Mouse (Mus musculus) adrenal gland, postnatal 25 days (tissue): ENCODE results near the gene Gm45337. TPM values are rescaled to one million over a fixed set of nuclear protein-coding genes. Genes with fewer than 3 reads are reported as not detected.

Experiments
- DNase-seq: peaks from one replicate; pipeline ENCODE4 v3.0.0; 2021; ENCODE audit warnings: mixed read lengths
- total RNA-seq: library from RNA; stranded (reverse); gene quantifications from 2 replicates; pipeline ENCODE4 v1.2.3, GENCODE M21; 2021

Gm45337 gene
- total RNA-seq, 1 experiment from 2014 or later: not detected

GRCm38 (mm10) chr7:142097776-142098175, 46.6 kb downstream of the Gm45337 start:
- peak; percentile 84 for DNase-seq

GRCm38 (mm10) chr7:142096701-142097100, 47.7 kb downstream of the Gm45337 start:
- no peak for DNase-seq

GRCm38 (mm10) chr7:142095183-142095931, 49.0 kb downstream of the Gm45337 start, which contains the start of gene Dusp8:
Gene Dusp8 (minus strand): TSS chr7:142095843.
- peak; percentile 92 for DNase-seq

- peak; percentile 46 for DNase-seq
Measured at GRCm38 (mm10) chr7:142094301-142095143, 49.9 kb downstream of the Gm45337 start.

GRCm38 (mm10) chr7:142093696-142094240, 50.6 kb downstream of the Gm45337 start:
- DNase-seq: no peak

Other genes with a start within 250 kb of the Gm45337 start
- gene Tollip, start 226.1 kb downstream of the Gm45337 start, total RNA-seq: 50.6 and 53.8 TPM in 2 replicates
- gene Brsk2, start 194.9 kb downstream of the Gm45337 start, total RNA-seq: 1.1 and 1.7 TPM in 2 replicates
- gene Mob2, start 83.5 kb downstream of the Gm45337 start, total RNA-seq: 50.3 and 56.9 TPM in 2 replicates
- 3.9 and 4.7 TPM in 2 replicates for gene Dusp8, start 48.8 kb downstream of the Gm45337 start, total RNA-seq
- not detected in 2 replicates for gene Gm45618, start 23.9 kb downstream of the Gm45337 start, total RNA-seq
- gene Gm39115, start 8.6 kb downstream of the Gm45337 start, total RNA-seq: not detected in 2 replicates
- gene Gm29735, start 12.5 kb upstream of the Gm45337 start, total RNA-seq: not detected in 2 replicates
- gene Gm4553, start 21.1 kb upstream of the Gm45337 start, total RNA-seq: not detected in 2 replicates
- gene Krtap5-2, start 31.4 kb upstream of the Gm45337 start, total RNA-seq: not detected in 2 replicates
- gene Gm10153, start 45.8 kb upstream of the Gm45337 start, total RNA-seq: not detected in 2 replicates
- not detected in 2 replicates for gene Krtap5-3, start 56.8 kb upstream of the Gm45337 start, total RNA-seq
- not detected in 2 replicates for gene Gm7579, start 67.3 kb upstream of the Gm45337 start, total RNA-seq
- not detected in 2 replicates for gene Krtap5-5, start 85.4 kb upstream of the Gm45337 start, total RNA-seq
- not detected in 2 replicates for gene Gm40460, start 96.5 kb upstream of the Gm45337 start, total RNA-seq
- gene Gm2431, start 113.7 kb upstream of the Gm45337 start, total RNA-seq: not detected in 2 replicates
- gene Gm4559, start 129.8 kb upstream of the Gm45337 start, total RNA-seq: not detected in 2 replicates
- gene Krtap5-1, start 152.5 kb upstream of the Gm45337 start, total RNA-seq: not detected in 2 replicates
- gene Krtap5-4, start 158.9 kb upstream of the Gm45337 start, total RNA-seq: not detected in 2 replicates
- gene Ifitm10, start 229.1 kb upstream of the Gm45337 start, total RNA-seq: 3.0 and 4.1 TPM in 2 replicates
- 0.55 TPM in 1 of 2 replicates, not detected in the other for gene Gm49369, start 238.1 kb upstream of the Gm45337 start, total RNA-seq
- 1,030 and 1,043 TPM in 2 replicates for gene Ctsd, start 243.4 kb upstream of the Gm45337 start, total RNA-seq